Mouse (Mus musculus) bone marrow, adult 2 months (tissue): Measurements from ENCODE around the gene Minpp1.

Experiments used
- CTCF ChIP-seq: fragments of 200-500 bp; IDR thresholded peaks from 2 replicates; pipeline ENCODE4 v1.5.1; 2011; ENCODE audit warnings: low read length, control low read depth; ENCODE audit not compliant: control insufficient read depth, insufficient read depth
- POLR2A ChIP-seq: fragments of 200-500 bp; IDR thresholded peaks from 2 replicates; pipeline ENCODE4 v1.6.1; 2011; ENCODE audit warnings: low read depth, mild to moderate bottlenecking, control low read depth, low read length, borderline replicate concordance; ENCODE audit not compliant: control insufficient read depth

- TF ChIP-seq CTCF (no peak), POLR2A (no peak)
These were observed 36.7 kb downstream of the Minpp1 start for GRCm38 (mm10) chr19:32522247-32522646.
